Mouse (Mus musculus): Measurements from ENCODE around the gene Map2k5.

The Map2k5 gene

DNA sequence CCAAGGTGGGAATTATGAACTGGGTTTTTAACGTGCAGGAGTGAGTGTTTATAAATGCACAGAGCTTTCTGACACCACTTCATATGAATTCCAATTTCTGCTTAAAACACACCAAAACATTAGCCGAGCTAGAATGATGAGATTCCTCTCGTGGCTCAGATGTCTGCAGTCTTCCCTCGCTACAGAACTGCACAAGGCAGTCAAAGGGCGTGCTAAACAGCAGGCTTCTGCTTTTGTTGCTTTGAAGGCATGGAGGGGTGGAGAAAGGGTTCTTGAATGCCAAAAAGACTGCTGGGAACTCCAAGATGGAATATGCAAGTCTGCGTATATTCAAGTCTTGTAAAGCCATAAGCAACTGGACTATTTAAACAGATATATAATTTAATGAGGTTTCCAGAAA, 38.4 kb downstream of the Map2k5 start:
- DNase-seq: no peak

- no peak for DNase-seq
Measured at GRCm38 (mm10) chr9:63338716-63339115, 39.0 kb downstream of the Map2k5 start.

DNA sequence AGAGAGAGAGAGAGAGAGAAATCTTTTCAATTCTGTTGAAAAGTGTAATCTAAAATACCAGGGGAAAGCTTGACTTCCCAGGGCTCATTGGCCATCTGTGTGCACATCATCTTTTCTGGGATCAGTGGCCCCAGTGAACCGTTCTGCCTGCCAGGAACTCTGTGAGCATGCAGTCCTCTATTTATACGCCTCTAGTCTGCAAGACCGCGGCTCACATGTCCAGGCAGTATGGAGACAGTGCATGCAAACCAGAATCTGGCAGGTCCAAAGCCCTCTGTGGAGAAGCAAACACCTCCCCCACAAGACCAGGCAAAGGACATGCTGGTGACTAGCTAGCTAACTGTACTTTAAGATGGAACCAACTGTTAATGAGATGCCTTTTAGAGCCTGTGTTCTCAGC, 41.9 kb downstream of the Map2k5 start:
- DNase-seq: no peak

DNA sequence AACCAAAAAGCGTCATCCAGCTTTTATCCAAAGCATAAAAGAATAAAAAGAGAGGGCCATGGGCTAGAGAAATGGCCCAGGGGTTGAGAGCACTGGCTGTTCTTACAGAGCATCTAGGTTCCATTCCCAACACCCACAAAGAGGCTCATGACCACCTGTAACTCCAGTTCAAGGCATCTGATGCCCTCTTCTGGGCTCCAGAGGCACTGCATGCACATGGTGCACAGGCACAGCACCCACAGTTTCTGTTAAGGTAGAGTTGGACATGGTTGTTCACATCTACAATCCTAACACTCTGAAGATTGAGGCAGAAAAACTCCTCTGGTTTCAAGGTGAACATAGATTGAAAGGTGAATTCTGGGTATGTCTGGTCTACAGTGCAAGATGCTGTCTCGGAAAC, 44.6 kb downstream of the Map2k5 start:
- peak; percentile 23 for DNase-seq

DNA sequence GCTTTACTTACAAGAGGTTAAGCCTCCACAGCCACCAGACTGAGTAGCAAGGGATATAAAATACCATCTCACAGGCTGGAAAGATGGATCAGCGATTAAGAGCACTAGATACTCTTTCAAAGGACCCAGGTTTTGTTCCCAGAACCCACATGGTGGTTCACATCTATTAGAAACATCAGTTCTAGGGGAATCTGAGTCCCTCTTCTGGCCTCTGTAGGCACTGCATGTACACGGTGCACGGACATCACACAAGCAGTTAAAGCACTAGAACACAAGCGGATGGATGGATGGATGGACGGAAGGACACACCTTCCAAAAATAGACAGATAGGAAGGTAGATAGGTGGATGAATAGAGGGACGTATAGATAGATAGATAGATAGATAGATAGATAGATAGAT, 46.5 kb downstream of the Map2k5 start:
- DNase-seq: peak; percentile 11

DNA sequence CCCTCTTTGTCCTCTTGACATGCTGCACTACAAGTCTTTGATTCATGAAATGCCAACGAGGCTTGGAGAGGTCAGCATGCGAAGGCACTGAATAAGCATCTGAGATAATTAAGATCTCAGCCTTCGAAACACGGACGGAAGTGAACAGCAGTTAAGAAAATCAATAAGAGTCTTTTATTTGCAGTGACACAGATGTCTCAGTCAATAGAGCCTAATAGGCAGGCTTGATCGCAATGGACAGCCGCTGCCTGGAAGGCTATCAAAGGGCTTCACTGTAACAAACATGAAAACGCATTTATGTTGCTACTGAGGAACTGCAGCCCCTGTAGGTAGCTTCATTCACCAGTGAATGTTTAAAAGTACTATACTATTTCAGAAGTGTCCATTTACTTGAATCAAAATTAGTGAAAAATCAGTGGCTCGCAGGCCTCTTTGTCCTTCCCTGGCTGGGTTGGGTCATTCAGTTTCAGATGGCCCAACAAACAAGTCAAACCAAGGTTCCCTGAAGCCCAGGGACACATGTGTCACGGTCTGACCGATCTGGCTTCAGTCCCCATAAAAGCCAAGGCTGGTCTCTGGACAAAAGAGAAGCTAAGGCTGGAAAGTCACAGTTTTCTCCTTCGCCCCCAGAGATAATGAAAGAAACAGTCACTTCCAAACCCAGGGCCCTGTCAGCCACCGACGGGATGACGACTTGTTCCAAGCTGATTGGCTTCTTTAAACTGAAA, 48.6 kb downstream of the Map2k5 start:
- no peak for DNase-seq

GRCm38 (mm10) chr9:63315231-63315630, 62.5 kb downstream of the Map2k5 start:
- DNase-seq: no peak

- DNase-seq: no peak
Measured at GRCm38 (mm10) chr9:63314126-63314525, 63.6 kb downstream of the Map2k5 start.

DNA sequence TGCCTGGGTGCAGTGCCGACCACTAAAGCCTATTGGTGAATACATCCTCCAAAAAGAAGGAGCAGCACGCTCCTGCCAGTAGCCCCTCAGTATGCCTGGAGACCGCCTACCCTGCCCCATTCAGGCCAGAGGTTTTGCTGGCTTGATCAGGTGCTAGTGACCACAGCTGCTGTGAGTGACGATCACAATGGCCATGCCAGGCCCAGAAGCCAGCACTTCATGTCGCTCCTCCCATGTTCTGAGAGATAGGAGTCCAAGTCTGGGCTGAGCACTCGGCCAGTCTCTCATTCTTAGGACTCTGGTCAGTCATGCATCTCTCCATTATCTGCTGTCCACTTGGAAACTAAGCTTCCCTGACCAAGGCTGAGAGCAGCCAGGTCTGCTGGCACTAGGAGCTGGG, 67.7 kb downstream of the Map2k5 start:
- DNase-seq: no peak

GRCm38 (mm10) chr9:63309008-63309407, 68.7 kb downstream of the Map2k5 start:
- DNase-seq: no peak

- no peak for DNase-seq
Measured at GRCm38 (mm10) chr9:63308441-63308840, 69.3 kb downstream of the Map2k5 start.

DNA sequence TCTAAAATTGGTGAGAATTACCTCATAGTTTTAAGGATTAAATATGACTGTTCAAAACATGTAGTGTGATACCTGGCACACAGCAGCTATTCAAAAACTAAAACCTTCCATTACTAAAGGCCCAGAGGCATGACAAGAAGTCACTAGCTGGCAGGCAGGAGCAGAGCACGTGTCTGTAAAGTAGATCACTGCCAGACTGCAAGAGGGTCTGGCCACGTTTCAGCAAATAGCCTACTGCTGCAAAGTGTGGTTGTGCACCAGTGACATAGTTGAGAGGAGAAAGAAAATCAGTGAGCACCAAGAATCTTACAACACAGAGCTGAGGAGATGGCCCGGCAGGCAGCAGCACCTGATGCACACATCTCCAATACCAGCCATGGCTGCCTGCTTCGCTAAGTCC, 75.2 kb downstream of the Map2k5 start:
- no peak for DNase-seq

DNA sequence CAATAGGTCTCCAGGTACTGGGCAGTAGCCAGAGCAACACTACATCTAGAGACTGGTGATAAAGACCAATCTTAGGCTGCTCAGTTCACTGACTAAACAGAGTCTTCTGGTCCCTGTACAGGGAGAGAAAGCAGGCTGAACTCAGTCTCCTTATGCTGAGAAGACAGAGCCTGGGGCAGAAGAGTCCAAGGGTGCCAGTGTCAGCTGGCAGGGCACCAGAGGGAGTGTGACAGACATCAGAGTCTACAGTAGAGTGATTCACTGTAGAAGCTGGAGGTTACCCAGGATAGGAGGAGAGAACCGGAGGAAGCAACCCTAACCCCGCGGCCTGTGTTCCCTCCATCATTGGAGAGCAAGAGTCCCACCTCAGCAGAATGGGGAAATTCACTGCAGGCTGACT, 79.0 kb downstream of the Map2k5 start:
- no peak for DNase-seq

DNA sequence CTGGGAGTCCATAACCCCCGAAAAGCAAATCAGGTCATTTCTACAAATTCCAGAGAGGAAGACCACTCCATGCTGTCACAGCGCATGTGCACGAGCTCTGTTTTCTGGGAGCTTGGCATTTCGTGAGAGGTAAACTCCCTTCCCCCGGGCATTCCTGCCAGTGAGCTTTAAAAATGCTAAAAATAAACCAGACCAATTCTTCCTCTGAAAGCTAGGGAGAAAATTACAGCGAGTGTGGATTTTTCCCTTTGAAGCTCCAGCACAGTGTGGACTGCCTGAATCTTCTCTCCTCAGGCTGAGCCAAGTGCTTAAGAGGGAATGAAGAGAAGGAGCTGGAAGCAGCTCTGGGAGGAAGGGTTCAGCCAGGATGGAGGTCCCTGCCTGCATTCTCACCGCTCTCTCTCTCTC, 82.1 kb downstream of the Map2k5 start:
- DNase-seq: no peak

DNA sequence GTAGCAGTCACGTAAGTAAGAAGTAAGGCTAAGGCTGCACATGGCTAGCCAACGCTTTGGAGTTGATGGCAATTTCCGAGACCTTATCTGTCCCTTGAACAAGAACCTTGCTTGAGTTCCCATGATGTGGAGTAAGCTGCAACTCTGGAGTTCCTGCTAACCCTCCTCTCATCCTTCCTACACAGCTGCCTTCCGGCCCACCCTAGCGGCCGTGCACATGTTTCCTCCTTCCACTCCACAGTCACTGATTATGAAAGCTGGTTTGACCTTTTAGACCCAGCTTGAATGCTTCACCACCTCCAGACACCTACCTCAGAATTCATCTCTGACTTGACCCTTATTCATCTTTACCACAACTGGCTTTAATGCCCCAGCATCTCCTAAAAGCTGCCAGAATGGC, 82.9 kb downstream of the Map2k5 start:
- DNase-seq: peak; percentile 7

- DNase-seq: no peak
Measured at GRCm38 (mm10) chr9:63293781-63294480, 83.8 kb downstream of the Map2k5 start.

GRCm38 (mm10) chr9:63288676-63289075, 89.0 kb downstream of the Map2k5 start:
- no peak for DNase-seq

- DNase-seq: no peak
Measured at GRCm38 (mm10) chr9:63284392-63284791, 93.3 kb downstream of the Map2k5 start.

- DNase-seq: peak; percentile 47
Measured at GRCm38 (mm10) chr9:63281996-63282395, 95.7 kb downstream of the Map2k5 start.

DNA sequence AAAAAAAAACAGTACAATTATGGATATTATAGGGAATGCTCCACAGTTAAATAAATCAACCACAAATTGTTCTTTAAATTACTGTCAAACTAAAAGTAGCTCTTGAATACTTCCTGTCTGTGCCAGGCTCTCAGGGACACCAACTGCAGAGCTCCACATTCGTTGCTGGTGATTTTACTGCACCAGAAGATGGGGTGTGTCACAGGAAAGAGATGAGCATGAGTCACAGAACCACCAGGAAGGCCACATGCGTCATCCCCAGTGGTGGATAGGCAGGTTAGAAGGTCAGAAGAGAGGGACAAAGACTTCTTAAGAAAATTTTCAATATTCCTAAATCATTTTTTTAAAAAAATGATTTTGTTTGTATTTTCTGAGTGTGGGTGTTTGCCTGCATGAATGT, 96.6 kb downstream of the Map2k5 start:
- no peak for DNase-seq

- DNase-seq: no peak
Measured at GRCm38 (mm10) chr9:63273781-63274180, 103.9 kb downstream of the Map2k5 start.

- no peak for DNase-seq
Measured at GRCm38 (mm10) chr9:63269839-63270238, 107.9 kb downstream of the Map2k5 start.

GRCm38 (mm10) chr9:63263188-63263587, 114.5 kb downstream of the Map2k5 start:
- no peak for DNase-seq

- no peak for DNase-seq
Measured at GRCm38 (mm10) chr9:63258768-63259167, 118.9 kb downstream of the Map2k5 start.

DNA sequence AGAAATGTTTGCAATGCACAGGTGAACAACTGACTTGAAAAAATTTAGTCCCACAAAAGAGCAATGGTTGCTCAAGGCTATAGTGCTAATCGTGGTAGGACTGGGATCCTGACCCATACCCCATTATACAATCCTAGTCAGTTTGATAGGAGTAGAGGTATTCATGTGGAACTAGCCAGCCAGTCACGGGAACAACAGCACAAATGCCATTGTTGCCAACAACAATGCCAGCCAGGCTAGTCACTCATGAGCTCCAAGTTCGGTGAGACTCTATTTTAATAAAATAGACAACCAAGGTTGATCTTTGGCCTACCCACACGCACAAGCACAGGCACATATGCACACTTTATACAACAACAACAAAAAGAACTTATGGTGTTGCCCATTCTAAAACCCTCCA, 120.0 kb downstream of the Map2k5 start:
- DNase-seq: no peak
